Mouse (Mus musculus): ENCODE measurements around the gene Gm5168. TPM values are rescaled to one million over a fixed set of nuclear protein-coding genes. Genes with fewer than 3 reads are reported as not detected.

Gm5168 gene
- not detected in 4 replicates for total RNA-seq (2023)

DNA sequence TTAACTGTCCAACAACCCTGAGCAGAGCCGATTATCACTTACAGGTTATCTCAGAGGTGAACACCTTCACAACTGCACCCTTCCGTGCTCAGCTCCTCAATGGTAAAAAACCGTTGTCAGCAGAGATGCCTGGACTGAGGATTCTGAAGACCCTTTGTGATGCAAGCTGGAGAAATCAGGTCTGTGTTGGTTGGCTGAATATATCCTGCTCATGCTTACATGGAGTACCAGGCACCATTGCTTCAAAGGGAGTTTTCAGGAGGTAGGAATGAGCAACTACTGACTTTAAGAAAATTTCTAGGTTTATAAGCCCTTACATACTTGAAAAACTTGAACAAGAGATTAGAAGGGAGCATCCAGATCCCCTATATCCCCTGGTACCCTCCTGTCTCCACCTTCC, at the start of gene Gm5168:
Gene Gm5168, minus strand, starts transcription at position 101 of the 400 bp plus-strand sequence.

Other genes starting within 250 kb of the Gm5168 start
- not detected in 4 replicates for gene Gm2012, start 180.3 kb upstream of the Gm5168 start, total RNA-seq (2023)

All from B cell, adult 62 days (primary cell).